Mouse (Mus musculus) ES-CJ7 (cell line): ENCODE measurements around the gene Mbnl2.

Experiments used
- DNase-seq: peaks from one replicate; pipeline ENCODE4 v3.0.0; 2011; ENCODE audit warnings: low read depth, low spot score

The Mbnl2 gene

GRCm38 (mm10) chr14:120382179-120382578, 106.7 kb downstream of the Mbnl2 start:
- DNase-seq: no peak

GRCm38 (mm10) chr14:120383186-120383851, 107.8 kb downstream of the Mbnl2 start:
- DNase-seq: no peak

GRCm38 (mm10) chr14:120384615-120385014, 109.1 kb downstream of the Mbnl2 start:
- DNase-seq: no peak

GRCm38 (mm10) chr14:120387293-120387692, 111.8 kb downstream of the Mbnl2 start:
- no peak for DNase-seq

- DNase-seq: peak; percentile 32
These were observed 113.6 kb downstream of the Mbnl2 start for GRCm38 (mm10) chr14:120388818-120389691.

GRCm38 (mm10) chr14:120390231-120390944, 114.9 kb downstream of the Mbnl2 start:
- DNase-seq: peak; percentile 20

- DNase-seq: no peak
These were observed 116.2 kb downstream of the Mbnl2 start for GRCm38 (mm10) chr14:120391701-120392100.

GRCm38 (mm10) chr14:120392441-120392840, 117.0 kb downstream of the Mbnl2 start:
- DNase-seq: no peak

- DNase-seq: no peak
These were observed 118.0 kb downstream of the Mbnl2 start for GRCm38 (mm10) chr14:120393441-120393840.

GRCm38 (mm10) chr14:120394216-120394615, 118.7 kb downstream of the Mbnl2 start:
- peak; percentile 66 for DNase-seq

GRCm38 (mm10) chr14:120394827-120395226, 119.4 kb downstream of the Mbnl2 start:
- DNase-seq: peak; percentile 14

- DNase-seq: peak; percentile 25
These were observed 120.0 kb downstream of the Mbnl2 start for GRCm38 (mm10) chr14:120395501-120395900.

GRCm38 (mm10) chr14:120397871-120398647, 122.6 kb downstream of the Mbnl2 start:
- DNase-seq: peak; percentile 71

- DNase-seq: no peak
These were observed 124.1 kb downstream of the Mbnl2 start for GRCm38 (mm10) chr14:120399614-120400013.

GRCm38 (mm10) chr14:120401158-120401557, 125.7 kb downstream of the Mbnl2 start:
- peak; percentile 11 for DNase-seq

- DNase-seq: no peak
These were observed 127.2 kb downstream of the Mbnl2 start for GRCm38 (mm10) chr14:120402715-120403114.

- DNase-seq: no peak
These were observed 128.9 kb downstream of the Mbnl2 start for GRCm38 (mm10) chr14:120404364-120404763.

GRCm38 (mm10) chr14:120404811-120405582, 129.5 kb downstream of the Mbnl2 start:
- DNase-seq: no peak

GRCm38 (mm10) chr14:120405597-120405996, 130.1 kb downstream of the Mbnl2 start:
- no peak for DNase-seq

GRCm38 (mm10) chr14:120406271-120406670, 130.8 kb downstream of the Mbnl2 start:
- no peak for DNase-seq

- DNase-seq: no peak
These were observed 131.4 kb downstream of the Mbnl2 start for GRCm38 (mm10) chr14:120406820-120407219.
